Mouse (Mus musculus) granulocyte monocyte progenitor cell, adult 5-6 weeks (primary cell): Measurements from ENCODE around the gene Anapc5. TPM values are rescaled to one million over a fixed set of nuclear protein-coding genes. Genes with fewer than 3 reads are reported as not detected.

Experiments
- ATAC-seq: replicated peaks from 2 replicates; pipeline ENCODE4 v1.8.0; 2016; ENCODE audit warnings: mild to moderate bottlenecking, moderate TSS enrichment, inconsistent platforms; ENCODE audit not compliant: poor library complexity, severe bottlenecking
- total RNA-seq, 2 experiments: library from RNA; stranded (forward) in 1 of 2; stranded (reverse) in 1 of 2; fragments of 200-712, 200-1000 nt in 1 of 2; fragments of >200 nt in 1 of 2; fragmentation: Nextera tagmentation in 1 of 2; gene quantifications; 2 replicates each; pipeline ENCODE4 v1.2.3; 2014 to 2017

Gene Anapc5
- total RNA-seq, 2 experiments from 2014 or later, result 306 to 341 TPM

- ATAC-seq, result no peak
Observed at GRCm38 (mm10) chr5:122800345-122801010, 20.7 kb downstream of the Anapc5 start.

DNA sequence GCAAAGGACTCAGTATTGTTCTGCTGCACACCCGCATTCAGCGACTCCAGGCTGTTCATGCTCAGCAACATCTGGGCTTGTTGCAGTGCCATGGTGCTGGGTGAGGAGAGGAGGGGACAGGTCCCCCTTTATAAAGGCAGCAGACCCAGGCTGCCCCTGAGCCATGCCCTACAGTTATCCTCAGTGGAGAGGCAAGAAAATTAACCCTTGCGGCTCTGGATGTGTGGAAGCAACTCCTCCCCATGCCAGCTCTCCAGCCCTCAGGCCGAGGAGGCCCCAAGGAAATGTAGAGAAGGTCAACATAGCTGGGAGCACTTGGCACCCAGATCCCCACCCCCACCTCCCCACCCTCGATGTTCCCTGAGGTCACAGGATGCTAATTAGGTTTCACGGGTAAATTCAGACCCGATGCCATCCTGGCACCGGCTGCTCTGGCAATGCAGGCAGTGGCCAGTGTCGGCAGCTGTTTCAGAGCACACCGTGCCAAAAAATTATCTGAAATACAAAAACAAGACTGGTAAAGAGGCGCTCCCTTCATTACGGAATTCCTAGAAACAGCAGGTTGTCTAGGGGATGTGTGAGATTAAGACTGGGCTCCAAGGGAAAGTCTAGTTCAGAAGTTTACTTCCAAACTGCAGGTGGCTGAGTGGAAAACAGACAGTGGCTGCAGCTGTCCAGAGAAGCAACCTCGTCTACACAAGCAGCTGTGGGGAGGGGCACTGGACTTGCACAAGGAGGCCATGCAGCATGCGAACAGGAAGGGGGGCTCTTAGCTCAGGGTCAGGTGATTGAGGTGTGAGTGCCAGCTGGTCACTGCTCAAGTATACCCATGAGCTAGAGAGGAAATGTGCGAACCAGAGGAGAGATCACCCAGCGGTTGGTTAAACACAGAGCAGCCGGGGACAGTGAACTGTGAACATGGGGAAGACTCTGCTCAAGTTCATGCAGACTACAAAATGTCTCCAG lies 21.5 kb downstream of the Anapc5 start:
- ATAC-seq, result no peak

DNA sequence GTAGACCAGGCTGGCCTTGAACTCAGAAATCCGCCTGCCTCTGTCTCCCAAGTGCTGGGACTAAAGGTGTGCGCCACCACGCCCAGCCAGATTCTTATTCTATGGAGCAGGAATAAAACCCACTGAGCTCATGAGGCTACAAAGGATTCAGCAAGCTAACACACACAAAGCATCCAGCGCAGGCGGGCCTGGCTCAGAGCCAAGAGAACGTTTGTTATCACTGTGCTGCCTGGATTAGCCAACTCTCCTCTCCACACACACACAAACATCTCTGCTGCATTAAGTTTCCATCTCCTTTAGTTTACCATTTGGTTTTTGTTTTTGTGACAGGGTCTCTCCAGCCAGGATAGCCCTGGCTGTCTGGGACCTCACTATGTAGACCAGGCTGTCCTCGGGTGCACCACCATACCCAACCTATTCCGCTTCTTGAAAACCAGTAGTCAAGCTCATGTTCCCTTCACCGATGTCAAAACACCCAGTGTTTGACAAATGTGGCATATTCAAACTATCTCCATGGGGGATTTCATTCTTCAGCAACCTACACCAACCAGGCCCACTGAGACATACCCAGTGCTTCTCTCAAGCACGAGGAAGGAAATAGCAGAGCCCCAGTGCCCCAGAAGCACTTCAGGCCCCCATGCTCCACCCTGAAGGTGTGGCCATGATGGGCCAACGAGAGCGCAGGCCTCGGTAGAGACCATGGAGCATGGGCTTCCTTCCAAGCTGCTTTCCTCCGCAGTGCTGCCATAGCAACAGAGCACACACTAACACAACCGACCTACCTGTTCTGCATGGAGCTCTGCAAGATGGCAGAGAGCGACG lies 22.4 kb downstream of the Anapc5 start:
- 0 out of 2 replicates have a peak, but pooled peaks have one; percentile 14 for ATAC-seq

DNA sequence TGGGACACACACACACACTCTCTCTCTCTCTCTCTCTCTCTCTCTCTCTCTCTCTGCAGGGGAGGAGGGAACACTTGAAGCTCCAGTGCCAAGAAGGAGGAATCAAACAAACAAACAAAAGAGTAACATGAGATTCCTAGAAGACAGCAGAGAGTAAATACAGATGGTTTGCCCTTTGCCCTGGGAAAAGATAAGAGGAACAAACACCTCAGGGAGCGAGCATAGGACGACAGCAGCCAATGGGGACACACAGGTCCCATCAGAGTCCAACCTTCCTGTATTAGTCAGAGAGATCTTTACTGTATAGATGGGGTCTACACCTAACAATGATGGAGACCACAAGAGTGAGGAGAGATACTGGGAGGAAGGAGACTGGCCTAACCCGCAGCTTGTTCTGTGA lies 23.3 kb downstream of the Anapc5 start:
- no peak for ATAC-seq

- ATAC-seq, result peak; percentile 76
Observed at GRCm38 (mm10) chr5:122788696-122789095, 32.4 kb downstream of the Anapc5 start.

DNA sequence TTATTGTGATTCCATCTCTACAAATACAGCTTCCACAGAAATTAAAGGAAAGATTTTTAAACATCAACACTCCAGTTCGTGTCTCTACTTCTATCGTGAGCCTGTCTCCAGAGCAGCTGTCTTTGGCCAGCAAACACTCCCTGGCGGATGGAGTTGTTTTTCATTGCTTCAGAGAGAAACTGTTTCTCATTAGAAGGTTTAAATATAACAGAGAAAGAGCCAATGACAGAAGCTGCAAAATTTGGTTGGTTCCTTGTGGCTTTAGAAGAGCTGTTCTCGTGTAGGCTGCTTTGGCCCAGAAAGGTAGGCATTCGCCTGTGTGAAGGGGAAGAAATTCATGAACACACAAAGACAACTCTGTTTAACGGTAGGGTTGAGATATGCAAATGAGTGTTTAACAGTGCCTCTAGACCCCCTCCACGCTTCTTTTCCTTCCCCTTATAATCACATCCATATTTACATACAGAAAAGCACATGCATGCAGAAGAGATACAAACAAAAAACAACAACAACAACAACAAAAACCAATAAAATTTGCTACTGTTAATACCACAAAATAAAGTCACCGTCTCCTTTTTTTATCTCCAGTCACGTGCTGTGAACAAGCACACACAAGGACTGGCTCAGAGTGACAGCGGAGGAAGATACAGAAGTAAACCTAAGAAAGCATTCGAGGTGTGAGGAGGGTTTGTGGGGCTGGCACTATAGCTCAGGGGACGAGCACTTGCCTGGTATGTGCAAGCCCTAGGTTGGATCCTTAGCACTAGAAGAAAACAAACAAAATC lies 34.9 kb downstream of the Anapc5 start:
- ATAC-seq, result no peak

DNA sequence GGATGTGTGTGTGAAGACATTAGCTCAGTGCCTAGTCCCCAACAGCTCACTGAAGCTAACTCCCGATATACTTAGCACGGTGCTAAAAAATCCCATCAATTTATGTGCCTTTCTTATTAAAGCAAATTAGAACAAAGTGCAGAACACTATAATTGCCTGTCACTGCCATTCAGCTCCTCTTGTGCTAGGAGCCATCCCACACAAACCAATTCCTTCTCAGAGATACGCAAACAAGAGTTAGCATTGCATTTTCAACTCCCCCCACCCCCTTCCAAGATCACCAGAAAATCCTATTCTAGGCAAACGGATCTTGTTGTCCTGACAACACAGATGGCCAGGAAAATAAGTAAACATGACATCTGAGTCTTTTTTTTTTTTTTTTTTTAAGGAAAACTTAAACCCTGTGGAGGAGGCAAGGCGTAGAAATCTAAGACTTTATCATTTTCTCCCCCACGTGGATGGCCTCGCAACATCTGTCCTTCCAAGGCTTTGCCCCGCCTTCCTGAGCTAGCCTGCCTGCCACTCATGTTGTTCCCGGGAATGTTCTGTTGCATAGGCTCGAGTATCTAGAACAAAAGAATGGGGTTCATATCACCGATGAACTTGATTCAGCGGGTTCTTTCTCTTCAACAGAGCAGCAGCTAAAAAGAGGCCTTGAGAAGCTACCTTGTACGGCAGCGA lies 37.3 kb downstream of the Anapc5 start:
- ATAC-seq, result no peak

- no peak for ATAC-seq
Observed at GRCm38 (mm10) chr5:122782066-122782465, 39.1 kb downstream of the Anapc5 start.

GRCm38 (mm10) chr5:122780791-122781432 lies 40.2 kb downstream of the Anapc5 start:
- no peak for ATAC-seq

DNA sequence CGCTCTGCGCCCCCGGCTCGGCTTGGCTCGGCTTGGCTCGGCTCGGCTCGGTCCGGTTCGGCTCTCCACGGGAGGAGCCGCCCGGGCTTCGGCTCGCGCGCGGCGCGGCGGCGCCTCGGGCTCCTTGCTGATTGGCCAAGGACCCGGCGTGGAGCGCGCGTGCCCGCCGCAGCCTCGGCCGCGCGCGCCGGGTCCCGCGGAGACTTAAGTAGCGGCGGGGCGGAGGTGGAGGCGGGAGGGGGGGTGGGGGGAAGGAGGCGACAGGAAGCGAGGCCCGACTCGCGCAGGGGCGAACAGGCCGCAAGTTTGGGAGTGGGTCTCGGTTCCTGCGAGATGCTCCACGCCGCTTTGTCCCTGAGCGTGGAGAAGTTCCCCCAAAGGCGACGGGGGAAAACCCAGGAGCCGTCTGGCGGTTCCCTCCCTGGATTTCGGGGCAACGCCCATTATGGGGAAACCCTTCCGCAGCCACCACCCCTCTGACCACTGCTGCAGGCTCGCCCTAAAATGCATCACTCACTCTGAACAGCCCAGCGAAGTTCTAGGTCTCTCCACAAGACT lies 41.8 kb downstream of the Anapc5 start, which contains the start of gene Camkk2:
Gene Camkk2, minus strand, starts transcription at position 133 of the 558 bp plus-strand sequence.
- peak; percentile 91 for ATAC-seq

DNA sequence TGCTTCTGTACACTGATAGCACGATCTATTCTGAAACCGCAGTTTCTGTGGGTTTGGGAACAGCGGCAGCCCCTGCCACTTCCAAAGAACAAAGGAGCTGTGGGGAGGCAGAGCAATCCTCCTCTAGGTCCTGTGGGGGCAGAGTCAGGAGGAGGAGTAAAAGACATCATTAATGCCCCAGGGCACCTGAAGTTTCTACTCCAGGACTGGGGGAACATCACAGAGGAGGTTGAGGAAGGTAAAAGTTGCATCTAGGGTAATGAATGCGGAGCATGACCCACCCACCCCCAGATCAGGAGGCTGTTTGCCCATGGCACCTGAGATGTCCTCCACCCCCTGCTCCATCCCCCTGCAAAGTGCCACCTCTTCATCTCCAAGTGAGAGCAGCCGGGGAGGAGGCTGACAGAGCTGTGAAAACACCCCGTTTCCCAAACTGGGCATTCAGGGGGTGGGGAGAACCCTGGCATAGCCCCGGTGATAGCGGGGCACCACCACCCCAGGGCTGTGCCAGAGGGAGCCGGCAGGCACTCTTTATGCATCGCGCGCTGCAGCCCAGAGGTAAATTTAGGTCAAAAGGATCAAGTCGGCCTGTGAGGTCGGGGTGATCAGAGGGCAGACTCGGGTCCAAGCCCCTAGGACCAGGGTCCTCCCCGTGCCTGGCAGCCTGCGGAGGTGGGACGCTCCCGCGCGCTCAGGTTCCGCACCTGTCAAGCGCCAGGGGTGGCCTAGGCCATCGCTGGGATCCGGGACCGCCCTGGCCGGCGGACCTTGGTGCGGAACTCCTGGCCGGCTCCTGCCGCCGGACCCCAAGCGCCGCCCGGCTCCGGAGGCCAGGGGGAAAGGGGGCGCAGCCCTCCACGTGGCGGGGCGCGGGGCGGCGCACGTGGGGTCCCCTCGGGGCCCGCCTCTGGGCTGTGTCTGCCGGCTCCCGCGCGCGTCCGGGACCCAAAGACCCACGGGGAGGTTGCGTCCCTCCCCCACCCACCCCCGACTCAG lies 42.6 kb downstream of the Anapc5 start:
- no peak for ATAC-seq

DNA sequence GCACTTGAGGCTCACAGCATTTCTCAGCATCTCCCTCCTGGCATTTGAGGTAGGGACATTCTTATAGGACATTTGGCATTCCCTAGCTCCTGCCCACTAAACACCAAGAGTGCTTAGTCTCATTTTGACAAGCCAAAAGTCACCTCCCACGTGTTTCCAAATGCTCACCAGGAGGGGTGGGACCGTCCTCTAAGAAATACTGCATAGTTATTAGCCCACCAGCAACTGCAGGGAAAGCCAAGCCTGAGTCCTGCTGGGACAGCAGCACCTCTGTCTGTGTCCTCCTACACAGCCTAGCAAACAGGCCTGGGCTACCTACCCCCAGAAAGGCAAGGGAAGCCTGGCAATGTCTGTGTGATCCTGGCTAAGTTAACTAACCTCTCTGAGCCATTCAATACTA lies 43.8 kb downstream of the Anapc5 start:
- no peak for ATAC-seq

DNA sequence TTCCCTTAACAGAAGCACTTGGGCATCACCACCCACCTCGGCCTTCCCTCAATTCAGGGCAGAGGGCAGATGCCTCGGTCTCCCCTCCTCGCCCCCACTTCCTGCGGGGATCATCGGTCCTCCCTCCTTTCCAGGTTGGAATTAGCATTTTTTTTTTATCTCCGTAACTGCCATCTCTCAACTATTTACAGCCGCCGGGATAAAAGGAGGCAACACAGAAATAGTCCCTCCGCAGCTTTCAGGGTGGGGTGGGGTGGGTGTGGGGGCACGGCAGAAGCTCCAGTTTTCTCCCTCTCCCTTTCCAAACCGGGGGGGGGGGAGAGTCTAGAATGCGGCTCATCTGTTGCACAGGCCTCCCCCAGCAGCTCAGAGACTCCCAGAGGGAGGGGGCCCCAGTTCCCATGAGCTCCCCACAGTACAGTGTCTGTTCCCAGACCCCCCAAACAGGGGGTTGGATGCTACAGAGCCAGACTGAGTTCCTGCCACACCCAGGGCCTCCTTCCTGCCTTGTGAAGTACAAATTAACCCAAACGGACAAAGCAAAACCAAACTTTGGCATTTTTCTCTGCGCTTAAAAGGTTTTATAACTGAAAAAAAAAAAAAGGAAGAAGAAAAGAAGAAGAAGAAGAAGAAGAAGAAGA lies 45.4 kb downstream of the Anapc5 start:
- no peak for ATAC-seq

DNA sequence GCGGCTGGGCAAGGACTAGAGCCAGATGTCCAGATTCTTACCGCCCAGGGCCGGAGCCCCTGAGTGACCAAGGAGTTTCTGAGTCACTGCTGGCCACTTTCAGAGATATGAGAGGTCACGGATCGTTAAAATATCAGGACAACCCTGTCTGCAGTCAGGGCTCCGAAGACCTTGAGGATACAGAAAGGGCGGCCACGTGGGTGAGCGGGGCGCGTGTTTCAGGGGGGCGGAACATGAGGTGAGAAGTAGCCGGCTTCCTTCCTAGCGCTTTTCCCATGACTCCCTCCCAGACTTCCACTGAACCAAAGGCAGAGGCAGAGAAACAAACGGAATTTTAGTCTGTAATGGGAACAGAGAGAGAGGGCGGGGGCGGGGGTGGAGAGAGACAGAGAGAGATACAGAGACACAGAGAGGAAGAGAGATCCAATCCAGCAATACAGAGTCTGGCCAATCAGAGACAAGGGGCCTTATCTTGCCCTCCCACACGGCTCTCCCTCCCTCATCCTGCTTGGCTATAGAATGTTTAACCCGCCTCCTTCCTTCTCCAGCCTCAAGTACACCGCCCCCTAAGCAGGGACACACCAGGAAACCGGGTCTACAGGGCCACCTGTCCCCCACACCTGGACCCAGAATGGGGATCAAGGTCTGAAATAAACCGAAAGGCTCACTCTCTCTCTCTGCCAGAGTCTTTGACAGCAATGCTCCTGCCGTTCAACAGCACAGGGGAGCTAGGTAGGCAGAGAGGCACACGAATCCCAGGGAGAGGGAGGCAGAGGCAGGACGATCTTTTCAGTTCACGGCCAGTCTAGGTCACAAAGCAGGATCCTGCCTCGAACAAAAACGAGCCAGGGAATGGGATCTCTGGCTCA lies 46.2 kb downstream of the Anapc5 start:
- no peak for ATAC-seq

- no peak for ATAC-seq
Observed at GRCm38 (mm10) chr5:122773756-122774155, 47.4 kb downstream of the Anapc5 start.

GRCm38 (mm10) chr5:122771428-122771827 lies 49.7 kb downstream of the Anapc5 start:
- no peak for ATAC-seq
